Mouse (Mus musculus) bone marrow macrophage, adult 2 months (primary cell): ENCODE data around the gene 9930104L06Rik.

Experiments used
- CTCF ChIP-seq: IDR thresholded peaks from 2 replicates; pipeline ENCODE4 v1.5.1; 2012; ENCODE audit warnings: low read depth, mild to moderate bottlenecking, low read length, moderate library complexity
- POLR2A ChIP-seq: IDR thresholded peaks from 2 replicates; pipeline ENCODE4 v1.6.1; 2012; ENCODE audit warnings: mild to moderate bottlenecking, low read depth, low read length, borderline replicate concordance

- TF ChIP-seq CTCF (no peak), POLR2A (no peak)
Observed at GRCm38 (mm10) chr4:124970677-124971076, 33.8 kb downstream of the 9930104L06Rik start.
